Mouse (Mus musculus) embryonic fibroblast, embryonic 13.5 days (primary cell): ENCODE measurements at regions not wholly inside any gene's neighbourhood (a gene's known extent, or its start where the extent isn't known, plus 50 kb on each side); places are given as distances from the start of the nearest gene placed in this dataset.

ENCODE experiments used
- CTCF ChIP-seq: IDR thresholded peaks from 2 replicates; pipeline ENCODE4 v1.5.1; 2011; ENCODE audit warnings: mild to moderate bottlenecking, control low read depth, low read length, moderate library complexity, borderline replicate concordance; ENCODE audit not compliant: insufficient read depth
- POLR2A ChIP-seq: IDR thresholded peaks from 2 replicates; pipeline ENCODE4 v1.6.1; 2011; ENCODE audit warnings: low read depth, mild to moderate bottlenecking, control low read depth, low read length, moderate library complexity

DNA sequence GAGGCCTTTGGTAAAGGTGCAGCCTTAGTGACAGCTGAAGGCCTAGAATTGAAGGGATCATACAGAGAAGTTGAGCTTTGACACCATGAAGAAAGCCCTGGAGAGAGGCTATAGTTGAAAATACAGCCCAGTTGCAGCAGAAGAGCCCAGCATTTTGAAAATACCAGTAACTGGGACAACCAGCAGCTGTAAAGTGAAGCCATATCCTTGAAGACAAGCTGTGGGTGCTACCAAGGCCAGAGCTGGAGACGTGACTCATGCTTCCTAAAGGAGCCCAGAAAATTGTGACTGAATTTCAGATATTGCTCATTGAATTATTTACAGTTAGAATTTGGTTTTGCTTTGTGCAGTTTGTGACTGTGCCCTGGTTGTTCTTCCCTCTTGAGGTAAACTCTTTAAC, 514.6 kb downstream of the Adam3 start:
- TF ChIP-seq CTCF (no peak), POLR2A (no peak)
